Mouse (Mus musculus) kidney, adult 2 months (tissue): ENCODE data around the gene Prkcz. TPM values are rescaled to one million over a fixed set of nuclear protein-coding genes. Genes with fewer than 3 reads are reported as not detected.
A peak's percentile ranks its signal among the peaks of the same experiment; 100 is the strongest.

Experiments
- DNase-seq: peaks from one replicate; pipeline ENCODE4 v3.0.0; 2021
- H3K27ac ChIP-seq: fragments of 200-500 bp; 2 replicates; pipeline ENCODE4 v1.5.1; 2012; ENCODE audit warnings: low read depth, low read length, control low read depth, inconsistent platforms; ENCODE audit not compliant: insufficient read depth
- H3K27me3 ChIP-seq: fragments of 200-500 bp; replicated peaks from 2 replicates; pipeline ENCODE4 v1.6.1; 2012; ENCODE audit warnings: mild to moderate bottlenecking, moderate library complexity, low read length, inconsistent platforms; ENCODE audit not compliant: control insufficient read depth, insufficient read depth
- H3K36me3 ChIP-seq: fragments of 200-500 bp; 2 replicates; pipeline ENCODE4 v1.6.1; 2012; ENCODE audit warnings: mild to moderate bottlenecking, moderate library complexity, low read length, inconsistent platforms; ENCODE audit not compliant: control insufficient read depth, insufficient read depth
- H3K4me1 ChIP-seq: fragments of 200-500 bp; 2 replicates; pipeline ENCODE4 v1.6.1; 2011; ENCODE audit warnings: low read length; ENCODE audit not compliant: control insufficient read depth, insufficient read depth
- H3K4me3 ChIP-seq: fragments of 200-500 bp; 2 replicates; pipeline ENCODE4 v1.5.1; 2011; ENCODE audit warnings: mild to moderate bottlenecking, low read depth, low read length, control low read depth; ENCODE audit not compliant: insufficient read depth
- CTCF ChIP-seq: fragments of 200-500 bp; conservative IDR thresholded peaks from 2 replicates; pipeline ENCODE4 v1.5.1; 2011; ENCODE audit warnings: low read depth, mild to moderate bottlenecking, control low read depth, low read length, moderate library complexity, mixed read lengths; ENCODE audit not compliant: insufficient read depth, insufficient read length
- POLR2A ChIP-seq: fragments of 200-500 bp; IDR thresholded peaks from one replicate; pipeline ENCODE4 v1.6.1; 2011; ENCODE audit warnings: low read depth, low read length, control low read depth
- WGBS: fragments of 180-500 bp; shearing (Covaris S2); methylation state at CpG from one replicate; pipeline ENCODE4 v1.1.7; 2018; 5-methylcytosine and 5-hydroxymethylcytosine counted together
- polyA plus RNA-seq: library from polyadenylated mRNA; depleted of rRNA; stranded (reverse); fragments of >200 nt; gene quantifications from 2 replicates; pipeline ENCODE4 v1.2.3, GENCODE M21; 2012

Prkcz gene
- polyA plus RNA-seq, 1 experiment = 80.1 TPM

DNA sequence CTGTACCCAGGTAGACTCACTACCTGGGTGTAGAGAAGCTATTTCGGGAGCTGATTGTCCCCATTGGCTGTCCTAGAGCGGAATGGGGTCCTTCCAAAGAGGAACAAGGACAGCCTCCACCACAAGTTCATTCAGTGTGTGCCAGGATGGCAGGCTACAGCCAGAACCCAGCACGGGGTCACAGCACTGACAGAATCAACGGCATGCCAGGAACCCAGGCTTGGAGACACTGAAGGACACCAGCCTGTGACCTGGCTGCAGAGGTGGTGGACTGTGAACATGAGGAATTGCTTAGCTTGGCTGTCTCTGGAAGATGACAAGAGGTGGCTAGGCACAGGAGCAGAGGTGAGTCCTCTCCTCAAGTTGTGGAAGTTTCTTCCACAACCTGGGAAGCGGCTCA lies 118.9 kb downstream of the Prkcz start:
- H3K36me3 ChIP-seq = no peaks in the 10 kb centered on the region
- no peak overlapping the region for H3K27ac ChIP-seq
- peak; percentile 52 for DNase-seq
- TF ChIP-seq CTCF = no peak
- H3K4me1 ChIP-seq = peaks cover 42% of the 10 kb centered on the region
- H3K27me3 ChIP-seq = no peaks in the 10 kb centered on the region
- no peak overlapping the region for H3K4me3 ChIP-seq
- 62% methylated on average over 5 of the region's 5 CpGs for WGBS

GRCm38 (mm10) chr4:155241789-155242188 lies 119.4 kb downstream of the Prkcz start:
- H3K4me1 ChIP-seq = peaks cover 46% of the 10 kb centered on the region
- WGBS = 68% methylated on average over 9 of the region's 9 CpGs
- no peak overlapping the region for H3K4me3 ChIP-seq
- no peak overlapping the region for H3K27ac ChIP-seq
- no peaks in the 10 kb centered on the region for H3K27me3 ChIP-seq
- peak; percentile 34 for DNase-seq
- H3K36me3 ChIP-seq = no peaks in the 10 kb centered on the region
- no peak for TF ChIP-seq CTCF
- TF ChIP-seq POLR2A = no peak

DNA sequence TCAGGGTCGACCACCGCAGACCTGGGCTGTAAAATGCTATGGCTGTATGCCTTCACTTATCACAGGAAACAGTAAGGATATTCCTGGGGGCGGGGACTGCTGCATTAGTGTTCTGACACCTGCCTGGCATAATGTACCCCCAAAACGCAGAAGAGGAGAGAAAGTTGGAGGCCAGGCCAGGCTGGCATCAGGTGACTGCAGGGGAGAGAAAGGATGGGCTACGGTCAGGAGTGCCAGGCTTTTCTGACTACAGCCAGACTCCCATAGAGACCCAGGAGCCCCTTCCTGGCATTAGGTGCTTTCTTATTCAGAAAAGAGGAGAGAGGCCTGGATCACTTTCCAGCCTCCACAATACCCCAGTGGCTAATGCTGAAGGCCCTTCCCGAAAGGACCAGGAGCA lies 121.7 kb downstream of the Prkcz start:
- Histone ChIP-seq H3K36me3 (no peaks in the 10 kb centered on the region), H3K4me1 (peaks cover 49% of the 10 kb centered on the region), H3K4me3 (no peak overlapping the region), H3K27me3 (no peaks in the 10 kb centered on the region), H3K27ac (no peak overlapping the region)
- DNase-seq = no peak
- TF ChIP-seq CTCF (no peak), POLR2A (no peak)
- 64% methylated on average over 6 of the region's 6 CpGs for WGBS

GRCm38 (mm10) chr4:155238276-155238675 lies 122.9 kb downstream of the Prkcz start:
- Histone ChIP-seq H3K27ac (peak overlapping the region; percentile 73), H3K27me3 (no peaks in the 10 kb centered on the region), H3K36me3 (no peaks in the 10 kb centered on the region), H3K4me3 (no peak overlapping the region), H3K4me1 (peaks cover 61% of the 10 kb centered on the region)
- DNase-seq = peak; percentile 94
- 23% methylated on average over 5 of the region's 5 CpGs for WGBS
- TF ChIP-seq POLR2A (no peak), CTCF (no peak)

GRCm38 (mm10) chr4:155236737-155237385 lies 124.3 kb downstream of the Prkcz start:
- no peak for TF ChIP-seq CTCF
- TF ChIP-seq POLR2A = no peak
- no peaks in the 10 kb centered on the region for H3K27me3 ChIP-seq
- peaks cover 53% of the 10 kb centered on the region for H3K4me1 ChIP-seq
- 61% methylated on average over 12 of the region's 12 CpGs for WGBS
- DNase-seq = no peak
- no peak overlapping the region for H3K27ac ChIP-seq
- no peak overlapping the region for H3K4me3 ChIP-seq
- no peaks in the 10 kb centered on the region for H3K36me3 ChIP-seq

DNA sequence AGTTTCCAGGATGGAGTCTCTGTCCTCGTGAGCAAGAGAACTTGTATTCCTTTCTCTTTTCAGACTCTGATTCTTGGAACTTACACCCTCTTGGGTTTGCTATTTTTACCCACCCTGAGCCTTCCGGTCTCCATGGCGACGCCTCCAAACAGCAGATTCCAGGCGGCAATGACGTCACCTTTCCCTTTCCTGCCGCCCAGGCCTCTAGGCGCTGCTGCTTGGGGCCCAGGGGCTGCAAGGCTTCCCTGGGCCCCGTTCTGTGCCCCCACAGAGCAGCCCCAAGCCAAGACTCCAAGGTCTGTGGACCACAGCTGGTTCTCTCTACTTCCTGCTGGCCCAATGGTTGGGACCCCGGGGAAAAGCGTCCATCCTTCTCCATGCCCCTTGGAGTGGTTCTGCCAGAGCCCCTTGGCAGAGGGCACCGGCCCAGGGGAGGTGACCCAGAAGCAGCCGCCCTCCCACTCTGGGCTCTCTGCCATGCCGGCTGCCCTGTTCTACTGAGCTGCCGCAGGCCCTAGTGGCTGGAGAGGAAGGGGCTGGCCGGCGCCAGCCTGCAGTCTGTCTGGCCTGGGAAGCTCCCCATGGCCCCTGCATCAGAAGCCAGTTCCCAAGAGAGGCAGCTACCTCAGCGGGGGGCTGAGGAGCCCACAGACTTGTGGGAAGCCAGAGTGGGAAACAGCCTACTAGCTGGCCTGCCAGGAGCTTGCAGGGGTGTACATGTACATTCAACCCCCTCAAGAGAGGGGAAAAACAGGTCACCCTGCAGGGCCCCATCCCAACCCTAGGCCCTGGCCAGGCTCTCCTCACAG lies 125.6 kb downstream of the Prkcz start:
- peak; percentile 97 for DNase-seq
- H3K27ac ChIP-seq = peak overlapping the region; percentile 97
- TF ChIP-seq CTCF (no peak), POLR2A (no peak)
- no peak overlapping the region for H3K4me3 ChIP-seq
- 1% methylated on average over 18 of the region's 18 CpGs for WGBS
- no peaks in the 10 kb centered on the region for H3K27me3 ChIP-seq
- H3K36me3 ChIP-seq = no peaks in the 10 kb centered on the region
- H3K4me1 ChIP-seq = peaks cover 49% of the 10 kb centered on the region
